18 mouse cellular contexts compared by ENCODE assay signal in the genomic region with DNA sequence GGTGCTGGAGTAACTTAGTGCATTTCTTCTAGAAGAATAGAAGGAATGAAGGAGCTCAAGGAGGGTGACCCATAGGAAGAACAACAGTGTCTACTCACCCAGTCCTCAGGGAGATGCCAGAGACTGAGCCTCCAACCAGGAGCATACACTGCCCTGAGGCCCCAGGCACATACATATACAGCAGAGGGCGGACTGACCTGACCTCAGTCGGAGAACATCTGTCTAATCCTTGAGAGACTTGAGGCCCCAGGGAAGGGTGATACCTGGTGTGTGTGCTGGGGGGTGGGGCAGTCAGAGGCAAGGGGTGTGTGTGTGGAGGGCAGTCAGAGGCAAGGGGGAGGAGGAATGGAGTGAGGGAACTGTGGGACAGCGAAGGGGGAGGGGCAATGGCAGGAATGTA. TPM values are rescaled to one million over a fixed set of nuclear protein-coding genes. Genes with fewer than 3 reads are reported as not detected.
DNase-seq lines count a peak whose midpoint lies in the region; ATAC-seq lines count a peak whose summit lies in the region.
"Had no signal": no experiment of that assay in that cellular context is flagged by ENCODE, and none has a peak within 500 bp of the region (broad histone marks: within the 10 kb centered on the region; RNA-seq: fewer than 3 reads in every experiment).

No protein-coding gene starts in this region.

- 57% methylated on average over 3 of the region's 3 CpGs for WGBS in kidney, embryonic 16.5 days
- WGBS in limb, embryonic 15.5 days = 65% methylated on average over 3 of the region's 3 CpGs

- no peak for DNase-seq in kidney, adult 9 months
- DNase-seq in urinary bladder, postnatal 14 days (ENCODE audit: low spot score) = peak; percentile 1
- DNase-seq in urinary bladder, adult 18-20 months (ENCODE audit: low spot score in 2 of 2) = no peak
- DNase-seq in cerebellum, adult 18-20 months = no peak
- DNase-seq: adrenal gland, postnatal 10 days; cerebellum, adult 8-10 months; kidney, adult 8-10 months; right cerebral cortex, adult 18-20 months had no signal

- no peak overlapping the region for H3K27ac ChIP-seq in kidney, embryonic 16.5 days (ENCODE audit: low read length)
- no peak overlapping the region for H3K27ac ChIP-seq in limb, embryonic 15.5 days
- H3K27ac ChIP-seq: heart, embryonic 13.5 days; hindbrain, embryonic 15.5 days; layer of hippocampus, adult 2 months; left cerebral cortex, adult 2 months; limb, embryonic 13.5 days; neural tube, embryonic 15.5 days had no signal

- H3K9me3 ChIP-seq in kidney, embryonic 16.5 days (ENCODE audit: low read length) = no peaks in the 10 kb centered on the region
- H3K9me3 ChIP-seq in limb, embryonic 15.5 days = no peaks in the 10 kb centered on the region
- H3K9me3 ChIP-seq: heart, embryonic 13.5 days; hindbrain, embryonic 15.5 days; limb, embryonic 13.5 days; neural tube, embryonic 15.5 days had no signal

- H3K4me2 ChIP-seq in kidney, embryonic 16.5 days (replicated peaks; ENCODE audit: low read depth, low read length) = no peak overlapping the region
- H3K4me2 ChIP-seq in limb, embryonic 15.5 days = no peak overlapping the region
- H3K4me2 ChIP-seq: heart, embryonic 13.5 days; hindbrain, embryonic 15.5 days; limb, embryonic 13.5 days; neural tube, embryonic 15.5 days had no signal

- peak; percentile 54; the same call in 1 of the 2 replicates for ATAC-seq in kidney, embryonic 16.5 days (ENCODE audit: low FRiP score, low TSS enrichment)
- ATAC-seq in limb, embryonic 15.5 days (ENCODE audit: insufficient number of reproducible peaks, low FRiP score, low TSS enrichment, low read depth) = peak; percentile 69; the same call in 1 of the 2 replicates
- no peak for ATAC-seq in megakaryocyte-erythroid progenitor cell, adult 5-6 weeks (replicated peaks; ENCODE audit: low FRiP score, low TSS enrichment, poor library complexity, severe bottlenecking)
- ATAC-seq: CD4-positive, CD25-positive, alpha-beta regulatory T cell, adult 4 months had no signal

- no peaks in the 10 kb centered on the region for H3K27me3 ChIP-seq in kidney, embryonic 16.5 days (ENCODE audit: insufficient read depth, low read length)
- no peaks in the 10 kb centered on the region for H3K27me3 ChIP-seq in limb, embryonic 15.5 days
- H3K27me3 ChIP-seq: heart, embryonic 13.5 days; hindbrain, embryonic 15.5 days; limb, embryonic 13.5 days; neural tube, embryonic 15.5 days had no signal

- no peaks in the 10 kb centered on the region for H3K4me1 ChIP-seq in kidney, embryonic 16.5 days (ENCODE audit: insufficient read depth, low read length)
- H3K4me1 ChIP-seq in limb, embryonic 15.5 days = no peaks in the 10 kb centered on the region
- H3K4me1 ChIP-seq: hindbrain, embryonic 15.5 days; limb, embryonic 13.5 days; neural tube, embryonic 15.5 days had no signal

- no peak overlapping the region for H3K4me3 ChIP-seq in kidney, embryonic 16.5 days (ENCODE audit: low read length)
- no peak overlapping the region for H3K4me3 ChIP-seq in limb, embryonic 15.5 days
- H3K4me3 ChIP-seq: heart, embryonic 13.5 days; hindbrain, embryonic 15.5 days; layer of hippocampus, adult 2 months; left cerebral cortex, adult 2 months; limb, embryonic 13.5 days; neural tube, embryonic 15.5 days had no signal

- no peaks in the 10 kb centered on the region for H3K36me3 ChIP-seq in kidney, embryonic 16.5 days (ENCODE audit: insufficient read depth, low read length)
- H3K36me3 ChIP-seq in limb, embryonic 15.5 days = no peaks in the 10 kb centered on the region
- H3K36me3 ChIP-seq: hindbrain, embryonic 15.5 days; limb, embryonic 13.5 days; neural tube, embryonic 15.5 days had no signal

- H3K9ac ChIP-seq in kidney, embryonic 16.5 days (replicated peaks; ENCODE audit: low read length) = no peak overlapping the region
- H3K9ac ChIP-seq in limb, embryonic 15.5 days = no peak overlapping the region
- H3K9ac ChIP-seq: heart, embryonic 13.5 days; hindbrain, embryonic 15.5 days; limb, embryonic 13.5 days; neural tube, embryonic 15.5 days had no signal

RNA-seq across cellular contexts. Expression of a gene that starts 14.8 kb away (rescaled TPM):
- 19.9 and 21.8 TPM in 2 replicates for polyA plus RNA-seq in kidney, embryonic 16.5 days (2015; fragmentation: Nextera tagmentation; extraction: Ambion mirVana)
- polyA plus RNA-seq in limb, embryonic 15.5 days (2015; fragmentation: Nextera tagmentation; extraction: Ambion mirVana) = 915 and 921 TPM in 2 replicates
- not detected in 2 replicates for total RNA-seq in megakaryocyte-erythroid progenitor cell, adult 5-6 weeks (2014; fragmentation: Nextera tagmentation)
- 0.88 and 1.1 TPM in 2 replicates for total RNA-seq in megakaryocyte-erythroid progenitor cell, adult 5-6 weeks (2017)

Comparison
In these comparisons a context has a peak if more than half of its experiments do, and no peak if none do; other contexts are left out.
1. RNA of a gene that starts 14.8 kb away (polyA plus RNA-seq): 915 to 921 TPM in limb, embryonic 15.5 days; 19.9 to 21.8 TPM in kidney, embryonic 16.5 days; every median in the first group is over 10 times any median in the second.